Mouse (Mus musculus) gonadal fat pad, adult 2 months (tissue): ENCODE measurements at regions not wholly inside any gene's neighbourhood (a gene's known extent, or its start where the extent isn't known, plus 50 kb on each side); places are given as distances from the start of the nearest gene placed in this dataset.

Source experiments
- DNase-seq: peaks from one replicate; pipeline ENCODE4 v3.0.0-alpha.2; 2012; ENCODE audit warnings: low read depth

DNA sequence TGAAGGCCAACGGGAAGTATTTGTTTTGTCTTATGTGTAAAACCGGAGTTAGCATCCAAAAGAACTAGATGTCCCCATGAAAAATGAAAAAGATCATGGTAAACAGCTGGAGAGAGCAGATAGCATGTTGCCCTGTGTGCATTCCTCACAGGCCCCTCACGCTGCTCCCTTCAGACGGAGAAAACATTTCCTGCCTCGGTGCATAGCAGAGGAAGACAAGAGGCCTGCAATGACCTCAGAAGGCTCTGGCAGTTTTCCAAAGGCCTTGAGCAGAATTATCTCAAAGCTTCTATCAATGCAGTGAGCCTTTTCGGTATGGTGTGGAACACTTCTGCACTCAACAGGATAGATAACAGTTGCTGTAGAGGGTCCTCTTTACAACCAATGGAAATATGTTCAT is 101.3 kb upstream of the Ccn2 start:
- no peak for DNase-seq

DNA sequence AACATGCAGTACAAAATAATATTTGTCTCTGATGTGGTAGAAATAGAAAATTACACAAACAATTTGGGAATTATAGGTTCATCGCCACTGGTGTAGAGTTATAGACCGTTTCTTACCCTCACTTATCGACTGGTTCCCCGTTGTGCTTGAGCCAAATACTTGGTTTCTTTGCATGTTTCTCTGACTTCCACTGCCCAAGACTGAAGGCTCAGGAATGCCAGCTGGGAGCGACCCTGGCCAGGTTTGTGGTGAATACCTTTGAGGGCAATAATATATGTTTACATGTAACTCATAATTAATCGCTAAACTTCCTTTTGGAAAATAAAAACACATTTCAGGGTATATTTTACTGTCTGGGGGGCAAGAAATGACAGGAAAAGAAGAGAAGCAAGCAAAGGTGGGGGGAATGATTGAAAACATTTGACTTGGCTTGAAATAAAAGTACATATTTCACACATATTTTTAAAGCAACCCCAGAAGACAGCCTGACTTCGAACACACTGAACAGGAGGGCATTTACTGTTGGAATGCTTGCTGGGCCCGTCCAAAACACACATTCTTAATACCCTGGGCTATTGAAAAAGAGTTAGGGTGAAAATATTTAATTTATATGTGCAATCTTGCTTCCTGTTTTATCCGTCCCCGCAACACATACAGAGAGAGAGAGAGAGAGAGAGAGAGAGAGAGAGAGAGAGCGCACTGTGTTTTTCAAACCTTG is 75.3 kb upstream of the Ccn2 start:
- DNase-seq: no peak

DNA sequence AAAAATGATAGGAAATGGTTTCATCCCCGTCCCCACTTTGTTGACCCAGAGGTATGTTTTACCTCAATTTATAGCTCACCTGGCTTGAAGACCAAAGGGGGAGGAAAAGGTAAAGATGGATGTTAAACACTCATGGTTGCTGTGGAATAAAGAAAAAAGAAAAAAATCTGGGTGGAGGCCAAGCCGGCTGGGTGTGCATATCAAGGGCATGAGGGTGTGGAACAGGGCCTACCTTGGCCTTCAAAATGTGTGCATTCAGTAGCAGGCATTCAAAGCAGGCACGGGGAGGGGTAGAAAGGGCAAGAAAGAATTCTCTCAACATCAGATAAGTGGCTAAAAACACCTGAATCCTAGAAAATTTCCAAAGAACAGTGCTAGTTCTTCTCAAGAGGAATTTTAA is 74.7 kb upstream of the Ccn2 start:
- DNase-seq: no peak

DNA sequence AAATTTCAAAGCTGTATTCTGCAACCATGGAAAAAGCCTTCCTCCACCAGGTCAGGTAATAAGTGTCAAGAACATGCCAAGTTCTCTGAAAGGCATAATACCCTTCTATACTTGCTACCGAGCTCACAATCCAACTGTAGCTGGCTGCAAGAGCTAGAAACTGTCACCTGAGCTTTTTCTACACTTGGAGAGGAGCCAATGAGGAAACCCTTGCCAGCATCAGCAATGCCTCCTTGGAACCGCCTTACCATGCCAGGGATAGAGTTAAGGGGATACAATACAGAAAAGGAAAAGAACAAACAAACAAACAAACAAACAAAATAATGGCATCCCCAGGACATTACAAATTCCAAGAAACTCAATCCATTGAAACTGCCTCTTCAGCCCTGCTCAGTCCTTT is 62.5 kb upstream of the Ccn2 start:
- DNase-seq: no peak

DNA sequence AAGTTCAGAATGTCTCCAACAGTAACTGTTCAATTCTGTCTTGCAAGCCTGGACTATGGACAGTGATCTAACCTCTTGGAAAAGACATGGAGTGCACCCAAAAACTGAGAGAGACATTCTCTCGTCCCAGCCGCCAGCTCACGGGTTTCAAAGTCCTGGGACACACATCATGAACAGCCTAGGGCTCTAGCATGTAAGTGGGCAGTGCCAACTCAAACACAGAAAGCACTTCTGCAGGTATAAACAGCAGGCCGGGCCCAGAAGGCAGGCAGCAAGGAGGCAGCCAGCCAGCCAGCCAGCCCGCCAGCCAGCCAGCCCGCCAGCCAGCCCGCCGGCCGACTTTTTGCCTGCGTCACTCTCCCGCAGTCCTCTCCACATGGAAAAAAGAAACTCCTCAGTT is 60.3 kb upstream of the Ccn2 start:
- peak; percentile 49 for DNase-seq

DNA sequence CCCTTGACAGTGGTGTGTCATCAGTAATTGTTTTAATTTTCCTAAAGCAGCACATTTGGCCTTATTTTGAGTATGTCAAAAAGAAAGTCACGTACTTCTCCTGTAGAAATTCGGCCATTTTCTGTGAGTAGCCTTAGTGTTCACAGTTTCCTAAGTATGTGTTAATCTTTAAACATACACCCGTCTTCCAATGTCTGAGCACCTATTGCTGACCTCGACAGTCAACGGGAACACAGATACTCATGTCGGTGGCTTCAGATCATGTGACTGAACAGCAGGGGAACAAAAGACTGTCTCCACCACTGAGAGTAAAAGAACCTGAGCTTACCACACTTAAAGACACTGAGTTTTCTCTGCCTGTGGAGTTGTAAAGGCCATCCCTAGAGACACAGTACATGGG is 59.8 kb upstream of the Ccn2 start:
- no peak for DNase-seq

DNA sequence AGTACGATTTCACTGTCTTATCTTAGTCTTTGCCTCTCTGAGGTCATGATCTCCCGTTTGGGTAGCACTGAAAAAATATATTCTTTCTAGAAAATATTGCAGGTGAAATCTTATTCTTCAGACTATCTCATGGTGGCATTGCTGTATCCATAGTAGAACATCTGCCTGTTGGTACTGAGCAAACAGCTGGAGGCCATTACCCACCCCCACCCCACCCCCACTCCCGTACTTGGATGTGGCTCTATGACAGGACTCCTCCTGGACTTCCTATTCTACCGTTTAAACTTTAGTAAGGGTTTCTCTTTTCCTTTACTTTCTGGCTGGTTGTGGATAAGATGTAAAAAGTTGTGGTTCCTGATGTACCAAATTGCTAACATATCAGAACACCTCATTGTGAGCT is 53.3 kb upstream of the Ccn2 start:
- DNase-seq: no peak
